Comparison of ENCODE assay signal across 12 mouse cellular contexts in genomic region chr1:24033759-24034423, GRCm38 (mm10). TPM values are rescaled to one million over a fixed set of nuclear protein-coding genes. Genes with fewer than 3 reads are reported as not detected.
DNase-seq lines count a peak whose midpoint lies in the region; ATAC-seq and TF ChIP-seq lines count a peak whose summit lies in the region.
"Had no signal": no experiment of that assay in that cellular context is flagged by ENCODE, and none has a peak within 500 bp of the region (broad histone marks: within the 10 kb centered on the region; RNA-seq: fewer than 3 reads in every experiment).

No protein-coding gene starts in this region.

- H3K36me3 ChIP-seq in MEL (ENCODE audit: control insufficient read depth in 1 of 2, insufficient read depth in 2 of 2, low read length in 2 of 2), result no peaks in the 10 kb centered on the region
- H3K36me3 ChIP-seq in intestine, embryonic 16.5 days (ENCODE audit: control insufficient read depth, insufficient read depth, low read length), result no peaks in the 10 kb centered on the region

- TF ChIP-seq EP300 in MEL (IDR thresholded peaks at IDR 0.05; ENCODE audit: low read depth in 1 of 2, low read length in 2 of 2), result no peak

- TF ChIP-seq POLR2A in MEL (IDR thresholded peaks at IDR 0.05; ENCODE audit: control insufficient read depth in 1 of 2, insufficient read depth in 1 of 2, low read depth in 1 of 2, low read length in 2 of 2, poor library complexity in 1 of 2), result no peak

- peaks cover 0 to 2% of the 10 kb centered on the region in 2 experiments for H3K27me3 ChIP-seq in MEL (ENCODE audit: control insufficient read depth in 1 of 2, insufficient read depth in 2 of 2, low read length in 2 of 2)
- no peaks in the 10 kb centered on the region for H3K27me3 ChIP-seq in intestine, embryonic 16.5 days (replicated peaks; ENCODE audit: control insufficient read depth, insufficient read depth, low read length)

- ATAC-seq in intestine, embryonic 16.5 days, result peak; percentile 26; the same call in 1 of the 2 replicates

- DNase-seq in layer of hippocampus, adult 9-10 months (ENCODE audit: low spot score), result peak; percentile 45
- DNase-seq in layer of hippocampus, postnatal 25 days (ENCODE audit: extremely low spot score in 1 of 2, low spot score in 1 of 2), result no peak
- peak; percentile 29 for DNase-seq in CD4-positive helper T cell, adult 2 months (ENCODE audit: low read depth, low spot score)
- peak; percentile 55 for DNase-seq in MEL (ENCODE audit: low read depth, low spot score)
- no peak for DNase-seq in urinary bladder, adult 2 months (ENCODE audit: low spot score)
- DNase-seq in adrenal gland, adult 2 months, result no peak
- DNase-seq in ovary, adult 18-20 months (ENCODE audit: low spot score), result no peak
- DNase-seq: adrenal gland, postnatal 10 days; embryo, embryonic 11 days; heart, adult 11 months; kidney, adult 2 months had no signal

- no peaks in the 10 kb centered on the region for H3K9me3 ChIP-seq in MEL (replicated peaks; ENCODE audit: insufficient read depth, low read length)
- H3K9me3 ChIP-seq in intestine, embryonic 16.5 days (ENCODE audit: control insufficient read depth, low read length), result no peaks in the 10 kb centered on the region

- WGBS in intestine, embryonic 16.5 days, result 78% methylated on average over 2 of the region's 2 CpGs

- peak in 2 of 3 experiments; percentile 30 to 82; a peak in 3 of 6 replicates for TF ChIP-seq CTCF in MEL (IDR thresholded peaks at IDR 0.05 in 2 of 3, conservative IDR thresholded peaks at IDR 0.05 in 1 of 3; ENCODE audit: control insufficient read depth in 1 of 3, insufficient read depth in 1 of 3, low read depth in 2 of 3, low read length in 3 of 3, poor library complexity in 1 of 3, severe bottlenecking in 1 of 3)

- no peaks in the 10 kb centered on the region for H3K79me2 ChIP-seq in MEL (ENCODE audit: control insufficient read depth, insufficient read depth, low read length, poor library complexity)

- TF ChIP-seq RAD21 in MEL (IDR thresholded peaks at IDR 0.05; ENCODE audit: low read depth, low read length), result peak; percentile 94

- no peaks in the 10 kb centered on the region for H3K4me1 ChIP-seq in MEL (ENCODE audit: control insufficient read depth in 1 of 2, insufficient read depth in 2 of 2, low read length in 2 of 2)
- no peaks in the 10 kb centered on the region for H3K4me1 ChIP-seq in intestine, embryonic 16.5 days (ENCODE audit: control insufficient read depth, insufficient read depth, low read length)

- no peak overlapping the region for H3K4me3 ChIP-seq in MEL (ENCODE audit: control insufficient read depth in 1 of 2, insufficient read depth in 1 of 2, low read depth in 2 of 2, low read length in 2 of 2)
- no peak overlapping the region for H3K4me3 ChIP-seq in intestine, embryonic 16.5 days (ENCODE audit: low read length)

- no peak overlapping the region for H3K9ac ChIP-seq in MEL (ENCODE audit: control insufficient read depth, low read depth, low read length, poor library complexity, severe bottlenecking)
- H3K9ac ChIP-seq in intestine, embryonic 16.5 days (ENCODE audit: low read depth, low read length), result no peak overlapping the region

- no peak overlapping the region for H3K27ac ChIP-seq in MEL (ENCODE audit: control insufficient read depth, low read depth, low read length)
- no peak overlapping the region for H3K27ac ChIP-seq in intestine, embryonic 16.5 days (ENCODE audit: low read length)

- no peak overlapping the region for H3K4me2 ChIP-seq in intestine, embryonic 16.5 days (ENCODE audit: low read depth, low read length)

TF ChIP-seq in MEL, 35 proteins besides CTCF, POLR2A, EP300 and RAD21:
- TF ChIP-seq SMC3 (IDR thresholded peaks at IDR 0.05; ENCODE audit: low read depth, low read length) (peak; percentile 91), MAFK (IDR thresholded peaks at IDR 0.05; ENCODE audit: borderline replicate concordance, low read depth, low read length) (no peak), ELF1 (IDR thresholded peaks at IDR 0.05; ENCODE audit: low read depth, low read length) (no peak), ZMIZ1 (IDR thresholded peaks at IDR 0.05; ENCODE audit: low read depth, low read length) (no peak), MEF2A (IDR thresholded peaks at IDR 0.05; ENCODE audit: extremely low read depth, insufficient replicate concordance, low read depth, low read length, poor library complexity, severe bottlenecking) (no peak), GATA1 (IDR thresholded peaks at IDR 0.05; ENCODE audit: low read depth, low read length) (peak; percentile 24; the same call in 1 of the 2 replicates), CHD2 (IDR thresholded peaks at IDR 0.05; ENCODE audit: low read length) (no peak), ZC3H11A (IDR thresholded peaks at IDR 0.05; ENCODE audit: low read depth, low read length) (peak; percentile 90)

RNA-seq across cellular contexts. Expression of gene Sdhaf4, which starts 28.4 kb away (rescaled TPM):
- total RNA-seq in layer of hippocampus, postnatal 25 days (2021), result 10 to 100 TPM; 50.1 to 55.0 TPM
- 26.9 and 28.5 TPM in 2 replicates for total RNA-seq in MEL (2012; rRNA removed)
- 10 to 100 TPM in 1 of 2 experiments, not detected in 1; 15.8 TPM for polyA plus RNA-seq in MEL (2012; ENCODE audit: insufficient read depth in 1 of 2, insufficient read length in 2 of 2, low read depth in 1 of 2, low replicate concordance in 2 of 2, missing spikeins in 1 of 2)
- 60.9 and 63.3 TPM in 2 replicates for polyA plus RNA-seq in intestine, embryonic 16.5 days (2015; fragmentation: Nextera tagmentation; extraction: Ambion mirVana)
- polyA plus RNA-seq in urinary bladder, adult 2 months (2012; rRNA removed), result 46.5 and 48.1 TPM in 2 replicates
- total RNA-seq in adrenal gland, adult 2 months (2021), result 10 to 100 TPM; 46.8 to 69.4 TPM
- polyA plus RNA-seq in adrenal gland, adult 2 months (2012; rRNA removed), result 1.7 and 2.7 TPM in 2 replicates

Comparison
In these comparisons a context has a peak if more than half of its experiments do, and no peak if none do; other contexts are left out.
1. DNase-seq: peak in layer of hippocampus, adult 9-10 months (single experiment), CD4-positive helper T cell, adult 2 months (single experiment) and MEL (single experiment); none in layer of hippocampus, postnatal 25 days (0 of 2), urinary bladder, adult 2 months (single experiment), adrenal gland, adult 2 months (single experiment) and ovary, adult 18-20 months (single experiment).